Mouse (Mus musculus) ovary, postnatal 14 days (tissue): Measurements from ENCODE around the gene Acox1.
A peak's percentile ranks its signal among the peaks of the same experiment; 100 is the strongest.

ENCODE experiments used
- DNase-seq: peaks from one replicate; pipeline ENCODE4 v3.0.0; 2022; ENCODE audit warnings: low spot score

The Acox1 gene

GRCm38 (mm10) chr11:116167232-116167631 is 31.6 kb downstream of the Acox1 start:
- no peak for DNase-seq

GRCm38 (mm10) chr11:116163002-116163401 is 35.8 kb downstream of the Acox1 start:
- DNase-seq = no peak

- no peak for DNase-seq
Measured at GRCm38 (mm10) chr11:116162146-116162545, 36.7 kb downstream of the Acox1 start.

- no peak for DNase-seq
Measured at GRCm38 (mm10) chr11:116161312-116161711, 37.5 kb downstream of the Acox1 start.

- no peak for DNase-seq
Measured at GRCm38 (mm10) chr11:116150960-116151359, 47.9 kb downstream of the Acox1 start.

- DNase-seq = no peak
Measured at GRCm38 (mm10) chr11:116149341-116149740, 49.5 kb downstream of the Acox1 start.

GRCm38 (mm10) chr11:116148761-116149221 is 50.1 kb downstream of the Acox1 start:
- no peak for DNase-seq

- no peak for DNase-seq
Measured at GRCm38 (mm10) chr11:116146294-116146985, 52.4 kb downstream of the Acox1 start.

- DNase-seq = no peak
Measured at GRCm38 (mm10) chr11:116145481-116146293, 53.2 kb downstream of the Acox1 start.

- no peak for DNase-seq
Measured at GRCm38 (mm10) chr11:116143468-116143867, 55.4 kb downstream of the Acox1 start.

GRCm38 (mm10) chr11:116142211-116142991 is 56.4 kb downstream of the Acox1 start:
- DNase-seq = no peak

- DNase-seq = peak; percentile 80
Measured at GRCm38 (mm10) chr11:116138468-116139138, 60.2 kb downstream of the Acox1 start, which contains the start of gene Mrpl38. Gene Mrpl38, minus strand, starts transcription at chr11:116138868.

- DNase-seq = no peak
Measured at GRCm38 (mm10) chr11:116138096-116138467, 60.8 kb downstream of the Acox1 start.

- DNase-seq = no peak
Measured at GRCm38 (mm10) chr11:116134171-116134570, 64.7 kb downstream of the Acox1 start.

GRCm38 (mm10) chr11:116133497-116133896 is 65.3 kb downstream of the Acox1 start:
- no peak for DNase-seq

GRCm38 (mm10) chr11:116132366-116133333 is 66.2 kb downstream of the Acox1 start:
- DNase-seq = no peak

GRCm38 (mm10) chr11:116131349-116132170 is 67.3 kb downstream of the Acox1 start:
- DNase-seq = no peak

- DNase-seq = peak; percentile 85
Measured at GRCm38 (mm10) chr11:116130488-116131205, 68.2 kb downstream of the Acox1 start, which contains the start of gene Trim65. Gene Trim65, minus strand, starts transcription at chr11:116131128.

- no peak for DNase-seq
Measured at GRCm38 (mm10) chr11:116129993-116130487, 68.8 kb downstream of the Acox1 start.
